Mouse (Mus musculus) cerebellum, adult 11-12 months (tissue): Measurements from ENCODE around the gene Cdh8.
"Not testable (repeated sequence)": the region's sequence is repeated elsewhere in the genome, so short reads cannot be mapped to it uniquely, and the experiment has no call there.

Experiments
- DNase-seq: peaks from one replicate; pipeline ENCODE4 v3.0.0; 2022

Gene Cdh8

GRCm38 (mm10) chr8:99267133-99267532 lies 149.1 kb downstream of the Cdh8 start:
- no peak for DNase-seq

- DNase-seq: no peak
These were observed 181.9 kb downstream of the Cdh8 start for GRCm38 (mm10) chr8:99234372-99234771.

- DNase-seq: peak; percentile 4
These were observed 192.6 kb downstream of the Cdh8 start for GRCm38 (mm10) chr8:99223697-99224096.

- DNase-seq: no peak
These were observed 211.1 kb downstream of the Cdh8 start for GRCm38 (mm10) chr8:99205194-99205593.

- no peak for DNase-seq
These were observed 225.6 kb downstream of the Cdh8 start for GRCm38 (mm10) chr8:99190643-99191042.

- DNase-seq: no peak
These were observed 229.4 kb downstream of the Cdh8 start for GRCm38 (mm10) chr8:99186879-99187278.

- DNase-seq: no peak
These were observed 232.1 kb downstream of the Cdh8 start for GRCm38 (mm10) chr8:99184186-99184585.

- no peak for DNase-seq
These were observed 249.3 kb downstream of the Cdh8 start for GRCm38 (mm10) chr8:99166966-99167365.

- no peak for DNase-seq
These were observed 254.6 kb downstream of the Cdh8 start for GRCm38 (mm10) chr8:99161633-99162032.

GRCm38 (mm10) chr8:99145436-99145835 lies 270.8 kb downstream of the Cdh8 start:
- DNase-seq: peak; percentile 12

- not testable (repeated sequence) for DNase-seq
These were observed 271.5 kb downstream of the Cdh8 start for GRCm38 (mm10) chr8:99144761-99145160.

GRCm38 (mm10) chr8:99098453-99098852 lies 317.8 kb downstream of the Cdh8 start:
- DNase-seq: no peak

GRCm38 (mm10) chr8:99051344-99051743 lies 364.9 kb downstream of the Cdh8 start:
- no peak for DNase-seq

GRCm38 (mm10) chr8:99048664-99049363 lies 367.5 kb downstream of the Cdh8 start:
- no peak for DNase-seq

GRCm38 (mm10) chr8:99040423-99040822 lies 375.8 kb downstream of the Cdh8 start:
- DNase-seq: no peak

GRCm38 (mm10) chr8:99031060-99031459 lies 385.2 kb downstream of the Cdh8 start:
- no peak for DNase-seq
